In genomic region chr16:27326463-27326862, GRCm38 (mm10) we compare ENCODE assay signal across 33 mouse cellular contexts. TPM values are rescaled to one million over a fixed set of nuclear protein-coding genes. Genes with fewer than 3 reads are reported as not detected.
A peak's percentile ranks its signal among the peaks of the same experiment; 100 is the strongest.
DNase-seq lines count a peak whose midpoint lies in the region; ATAC-seq and TF ChIP-seq lines count a peak whose summit lies in the region.
"Had no signal": no experiment of that assay in that cellular context is flagged by ENCODE, and none has a peak within 500 bp of the region (broad histone marks: within the 10 kb centered on the region; RNA-seq: fewer than 3 reads in every experiment).

No protein-coding gene starts in this region.

- DNase-seq in A20 (ENCODE audit: low read depth, low spot score) = peak; percentile 25
- DNase-seq in fat pad, adult 2 months (ENCODE audit: extremely low read depth, low read depth, low spot score) = peak; percentile 37
- no peak for DNase-seq in embryo, embryonic 11 days
- no peak for DNase-seq in left cerebral cortex, adult 2 months (ENCODE audit: extremely low spot score in 1 of 2, low spot score in 2 of 2)
- DNase-seq: adrenal gland, adult 2 months; adrenal gland, postnatal 14 days; cerebellum, adult 11 months; cerebellum, adult 2 months; cerebellum, adult 9-11 months; cerebellum, postnatal 36 days; forebrain, postnatal 0 days; gastrocnemius, adult 2 months; gastrocnemius, postnatal 14 days; heart, adult 18-20 months; heart, postnatal 14 days; heart, postnatal 4 days had no signal

- peak; percentile 48; the same call in 1 of the 2 replicates for ATAC-seq in neutrophil, adult 5-6 weeks (ENCODE audit: extremely low read depth, insufficient number of reproducible peaks, low FRiP score, poor library complexity, severe bottlenecking)
- ATAC-seq in liver, embryonic 12.5 days = no peak
- ATAC-seq: forebrain, embryonic 14.5 days; forebrain, postnatal 0 days; hindbrain, postnatal 0 days; inflammation-experienced regulatory T-cells, adult 6 months; intestine, embryonic 16.5 days had no signal

- H3K27ac ChIP-seq in liver, embryonic 12.5 days = no peak overlapping the region
- no peak overlapping the region for H3K27ac ChIP-seq in left cerebral cortex, adult 2 months
- H3K27ac ChIP-seq: gastrocnemius, adult 2 months; heart, embryonic 13.5 days; hindbrain, embryonic 14.5 days; hindbrain, postnatal 0 days had no signal

- intact Hi-C loops in left cerebral cortex, adult 2 months (cut with DNase I) = no loop called here

- no peaks in the 10 kb centered on the region for H3K36me3 ChIP-seq in liver, embryonic 12.5 days
- H3K36me3 ChIP-seq: heart, embryonic 13.5 days had no signal

- H3K27me3 ChIP-seq in liver, embryonic 12.5 days (replicated peaks) = no peaks in the 10 kb centered on the region
- H3K27me3 ChIP-seq: heart, embryonic 13.5 days had no signal

- TF ChIP-seq CTCF in left cerebral cortex, adult 2 months (IDR thresholded peaks at IDR 0.05) = no peak

- H3K9me3 ChIP-seq in liver, embryonic 12.5 days (replicated peaks) = no peaks in the 10 kb centered on the region
- H3K9me3 ChIP-seq: heart, embryonic 13.5 days had no signal

- H3K4me1 ChIP-seq in liver, embryonic 12.5 days = no peaks in the 10 kb centered on the region
- H3K4me1 ChIP-seq: heart, embryonic 13.5 days had no signal

- H3K9ac ChIP-seq in liver, embryonic 12.5 days = no peak overlapping the region
- H3K9ac ChIP-seq: forebrain, postnatal 0 days; heart, embryonic 13.5 days; hindbrain, embryonic 14.5 days had no signal

- WGBS in liver, embryonic 12.5 days (ENCODE audit: insufficient replicate concordance) = 95% methylated on average over 2 of the region's 2 CpGs

- no peak overlapping the region for H3K4me2 ChIP-seq in liver, embryonic 12.5 days
- H3K4me2 ChIP-seq: heart, embryonic 13.5 days; hindbrain, embryonic 14.5 days had no signal

- no peak overlapping the region for H3K4me3 ChIP-seq in liver, embryonic 12.5 days
- H3K4me3 ChIP-seq in left cerebral cortex, adult 2 months = no peak overlapping the region
- H3K4me3 ChIP-seq: gastrocnemius, adult 2 months; heart, embryonic 13.5 days had no signal

RNA-seq across cellular contexts. Expression of gene Ostn, which starts 19.2 kb away (rescaled TPM):
- 0.47 TPM in 1 of 2 replicates, not detected in the other for total RNA-seq in neutrophil, adult 5-6 weeks (2017)
- polyA plus RNA-seq in liver, embryonic 12.5 days (2016; fragmentation: Nextera tagmentation; extraction: Ambion mirVana) = not detected in 2 replicates
- not detected for total RNA-seq in left cerebral cortex, adult 2 months (2021)
- total RNA-seq: adrenal gland, adult 2 months; adrenal gland, postnatal 14 days; forebrain, postnatal 0 days; heart, adult 18-20 months; heart, postnatal 14 days; heart, postnatal 4 days; hindbrain, postnatal 0 days; MEL had no signal
- polyA plus RNA-seq: adrenal gland, adult 2 months; embryonic facial prominence, embryonic 11.5 days; forebrain, embryonic 11.5 days; forebrain, embryonic 14.5 days; forebrain, postnatal 0 days; heart, embryonic 13.5 days; heart, embryonic 16.5 days; hindbrain, embryonic 11.5 days; hindbrain, embryonic 14.5 days; hindbrain, postnatal 0 days; inflammation-experienced regulatory T-cells, adult 6 months; intestine, embryonic 16.5 days had no signal

RNA-seq across cellular contexts. Expression of gene Uts2b, which starts 43.6 kb away (rescaled TPM):
- not detected in 2 replicates for total RNA-seq in neutrophil, adult 5-6 weeks (2017)
- not detected in 2 replicates for polyA plus RNA-seq in liver, embryonic 12.5 days (2016; fragmentation: Nextera tagmentation; extraction: Ambion mirVana)
- total RNA-seq in left cerebral cortex, adult 2 months (2021) = not detected
- total RNA-seq: adrenal gland, adult 2 months; adrenal gland, postnatal 14 days; adrenal gland, postnatal 4 days; forebrain, postnatal 0 days; gastrocnemius, adult 2 months; gastrocnemius, postnatal 14 days; gastrocnemius, postnatal 4 days; MEL had no signal
- polyA plus RNA-seq: adrenal gland, adult 2 months; cortical plate, adult 2 months; embryonic facial prominence, embryonic 11.5 days; forebrain, embryonic 11.5 days; forebrain, embryonic 14.5 days; forebrain, postnatal 0 days; frontal cortex, adult 2 months; inflammation-experienced regulatory T-cells, adult 6 months had no signal

Comparison
In these comparisons a context has a peak if more than half of its experiments do, and no peak if none do; other contexts are left out.
1. DNase-seq: peak in A20 (single experiment) and fat pad, adult 2 months (single experiment); none in embryo, embryonic 11 days (single experiment) and left cerebral cortex, adult 2 months (0 of 2).